Mouse (Mus musculus) megakaryocyte, adult 5-6 weeks (primary cell): ENCODE results near the gene Olfr432. TPM values are rescaled to one million over a fixed set of nuclear protein-coding genes. Genes with fewer than 3 reads are reported as not detected.

Experiments
- ATAC-seq: 2 replicates; pipeline ENCODE4 v1.8.0; 2016; ENCODE audit warnings: mild to moderate bottlenecking, inconsistent platforms; ENCODE audit not compliant: poor library complexity, severe bottlenecking
- total RNA-seq, 2 experiments: library from RNA; stranded (forward) in 1 of 2; stranded (reverse) in 1 of 2; fragments of 153-499, 151-499 nt in 1 of 2; fragments of 221-1000, 200-1000 nt in 1 of 2; gene quantifications; 2 replicates each; pipeline versions ENCODE4 v1.2.3 to v1.2.4; 2015 to 2017

Gene Olfr432
- total RNA-seq (2015) (0.30 and 0.71 TPM in 2 replicates), total RNA-seq (2017) (0.29 TPM in 1 of 2 replicates, not detected in the other)

DNA sequence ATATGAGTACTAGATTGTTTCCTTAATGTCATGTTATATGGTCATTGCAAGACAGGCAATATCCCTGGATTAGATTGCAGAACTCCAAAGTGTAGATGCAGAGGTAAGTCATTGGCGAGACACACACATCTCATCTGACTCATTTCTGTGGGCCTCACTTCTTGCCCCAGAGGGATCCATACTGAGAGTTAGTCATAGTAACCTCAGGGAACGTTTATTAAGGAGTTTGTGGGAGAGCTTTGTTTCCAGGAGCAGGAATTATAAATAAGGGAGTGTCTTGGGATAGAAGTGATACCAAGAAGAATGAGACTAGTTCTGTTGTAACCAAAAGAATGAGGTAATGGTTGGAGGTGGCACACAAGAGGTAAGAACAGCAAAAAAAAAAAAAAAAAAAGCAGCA, at the start of gene Olfr432:
Gene Olfr432, plus strand, starts transcription at position 313 of the 400 bp plus-strand sequence.
- no peak for ATAC-seq

GRCm38 (mm10) chr1:174004352-174005109, 44.5 kb upstream of the Olfr432 start:
- ATAC-seq: peak; percentile 93

- peak; percentile 45 for ATAC-seq
Observed at GRCm38 (mm10) chr1:174007050-174007449, 42.0 kb upstream of the Olfr432 start.

GRCm38 (mm10) chr1:174031698-174032097, 17.3 kb upstream of the Olfr432 start, which contains the start of gene Ifi205:
Gene Ifi205, minus strand, starts transcription at chr1:174031810.
- ATAC-seq: peak; percentile 73

- no peak for ATAC-seq
Observed at GRCm38 (mm10) chr1:174035841-174036240, 13.2 kb upstream of the Olfr432 start.

DNA sequence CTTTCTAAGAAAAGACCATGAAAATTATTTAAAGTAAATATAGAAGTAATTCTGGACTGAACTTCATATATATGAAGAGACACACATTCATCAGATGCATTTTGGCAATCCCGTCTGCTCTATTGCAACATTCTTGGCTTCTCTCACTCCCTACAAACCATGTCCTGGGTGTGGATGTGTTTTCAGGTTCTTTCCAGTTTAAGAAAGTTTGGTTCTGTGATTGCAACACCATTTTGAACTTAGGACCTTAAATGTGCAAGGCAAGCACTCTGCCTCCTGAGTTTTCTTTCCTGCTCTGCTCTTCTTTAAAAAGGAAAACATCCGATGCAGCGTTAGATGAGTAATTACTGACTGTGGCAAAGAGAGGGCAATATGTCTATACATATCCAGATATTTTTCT, 10.5 kb upstream of the Olfr432 start:
- ATAC-seq: peak; percentile 17; the same call in 1 of the 2 replicates

DNA sequence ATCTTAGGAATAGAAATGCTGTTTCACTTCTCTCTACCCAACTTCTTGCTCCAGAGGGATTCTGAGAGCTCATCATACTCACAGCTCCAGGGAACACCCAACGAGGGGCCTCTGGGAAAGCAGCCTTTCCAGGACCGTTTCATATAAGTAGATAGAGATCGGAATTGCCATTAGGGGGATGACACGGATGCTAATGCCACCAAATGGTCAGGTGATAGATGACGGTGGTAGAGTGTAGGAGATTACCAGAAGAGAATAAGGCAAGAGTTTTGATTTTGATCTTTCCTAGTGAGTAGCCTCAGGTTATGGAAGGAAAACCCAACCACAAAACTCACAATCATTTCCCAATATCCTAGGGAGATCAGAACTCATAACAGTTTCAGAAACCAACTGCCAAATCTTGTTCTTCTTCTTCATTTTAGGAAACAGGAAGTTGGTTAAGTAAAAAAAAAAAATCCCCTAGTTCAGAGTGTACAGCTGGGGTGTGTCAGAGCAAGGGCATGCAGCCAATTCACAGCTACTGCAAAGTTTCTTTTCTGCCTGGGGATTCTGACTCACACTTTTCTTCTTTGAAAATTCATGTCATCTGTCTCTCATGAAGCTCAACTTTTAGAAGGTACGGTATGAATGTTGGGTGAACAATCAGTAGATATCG, 8.4 kb upstream of the Olfr432 start, which contains the start of gene Olfr433:
Gene Olfr433, plus strand, starts transcription at position 183 of the 655 bp plus-strand sequence.
- ATAC-seq: peak; percentile 70

GRCm38 (mm10) chr1:174042091-174042884, 6.7 kb upstream of the Olfr432 start:
- ATAC-seq: peak; percentile 64

- ATAC-seq: no peak
Observed at GRCm38 (mm10) chr1:174044431-174044830, 4.6 kb upstream of the Olfr432 start.

GRCm38 (mm10) chr1:174048227-174048626, 778 bp upstream of the Olfr432 start:
- ATAC-seq: peak; percentile 75

DNA sequence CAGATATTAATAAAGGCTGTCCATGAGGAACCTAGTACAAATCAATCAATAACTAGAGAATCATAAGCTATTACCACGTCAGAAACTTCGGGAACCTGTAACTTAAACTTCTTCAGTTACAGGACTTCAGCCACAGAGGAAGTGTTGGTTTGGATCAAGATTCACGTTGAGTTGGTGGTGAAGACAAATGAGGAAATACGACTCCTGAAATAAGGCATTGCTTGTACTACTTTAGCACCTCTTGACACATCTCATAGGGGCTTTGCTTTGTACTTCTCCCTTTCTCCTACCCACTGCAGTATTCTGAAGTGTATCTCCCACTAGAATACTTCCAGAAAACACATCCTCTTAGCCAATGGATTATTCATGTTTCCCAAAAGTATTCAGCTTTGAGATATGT, 352 bp downstream of the Olfr432 start:
- ATAC-seq: peak; percentile 74

- no peak for ATAC-seq
Observed at GRCm38 (mm10) chr1:174050532-174050931, 1.5 kb downstream of the Olfr432 start.

DNA sequence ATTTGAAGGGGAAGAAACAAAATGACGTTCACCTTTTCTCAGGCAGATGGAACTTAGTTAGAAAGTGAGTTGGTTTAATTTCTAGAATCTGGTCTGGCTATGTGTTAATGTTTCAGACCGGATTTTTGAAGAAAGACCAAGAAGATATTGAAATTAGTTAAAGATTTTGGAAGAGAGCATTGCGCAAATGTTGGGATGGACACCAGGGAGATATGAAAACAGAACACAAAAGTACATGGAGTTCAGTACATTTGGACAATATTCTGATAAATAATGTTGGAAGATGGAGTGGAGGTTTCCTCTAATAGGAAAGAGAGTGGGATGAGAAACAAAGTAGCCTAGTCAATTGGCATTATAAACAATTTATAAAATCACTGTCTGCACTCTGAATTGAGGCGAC, 2.5 kb downstream of the Olfr432 start:
- ATAC-seq: no peak

- peak; percentile 54 for ATAC-seq
Observed at GRCm38 (mm10) chr1:174051931-174052536, 3.0 kb downstream of the Olfr432 start.

- peak; percentile 10 for ATAC-seq
Observed at GRCm38 (mm10) chr1:174052981-174053380, 4.0 kb downstream of the Olfr432 start.

GRCm38 (mm10) chr1:174055248-174055647, 6.2 kb downstream of the Olfr432 start:
- ATAC-seq: peak; percentile 60

GRCm38 (mm10) chr1:174066305-174066704, 17.3 kb downstream of the Olfr432 start, which contains the start of gene Olfr430:
Gene Olfr430, plus strand, starts transcription at chr1:174066605.
- ATAC-seq: peak; percentile 35; the same call in 1 of the 2 replicates

DNA sequence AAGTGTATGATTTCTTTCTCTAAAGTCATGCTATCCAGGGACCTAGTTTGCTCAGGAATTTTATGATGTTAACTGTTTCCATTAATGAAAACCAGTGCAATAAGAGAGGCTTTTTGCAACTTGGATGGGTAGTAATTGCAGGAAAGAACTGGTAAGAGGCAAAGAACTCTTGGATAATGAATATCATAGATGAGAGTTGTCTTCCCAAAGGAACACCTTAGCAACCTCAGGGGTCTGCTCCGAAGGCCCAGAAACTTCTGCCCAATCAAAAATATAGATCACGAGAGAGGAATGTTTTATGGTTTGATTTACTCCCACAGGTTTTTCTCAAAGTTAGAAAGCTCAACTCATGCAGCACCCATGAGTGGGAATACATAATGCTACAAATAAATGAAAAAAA, 35.0 kb downstream of the Olfr432 start, which contains the start of gene Olfr429:
Gene Olfr429, plus strand, starts transcription at position 301 of the 400 bp plus-strand sequence.
- ATAC-seq: no peak

DNA sequence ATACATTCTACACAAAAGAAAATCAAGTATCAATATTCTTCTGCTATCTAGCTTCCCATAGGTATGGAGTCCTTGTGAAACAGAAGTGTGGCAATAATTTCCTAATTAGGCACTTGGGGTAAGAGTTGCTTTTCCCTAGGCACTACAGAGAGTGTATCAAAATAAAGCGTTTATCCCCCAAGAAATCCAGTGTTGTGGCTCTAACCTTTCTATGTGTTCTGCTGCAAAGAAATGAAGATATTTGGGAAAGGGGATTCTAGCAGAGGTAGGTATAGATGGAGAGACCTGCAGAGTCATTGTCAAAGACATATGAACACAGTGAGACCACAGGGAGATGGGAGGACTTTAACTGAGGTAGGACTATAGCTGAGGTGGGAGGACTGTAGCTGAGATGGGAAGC, 47.6 kb downstream of the Olfr432 start, which contains the start of gene Olfr427:
Gene Olfr427, plus strand, starts transcription at position 301 of the 400 bp plus-strand sequence.
- no peak for ATAC-seq

DNA sequence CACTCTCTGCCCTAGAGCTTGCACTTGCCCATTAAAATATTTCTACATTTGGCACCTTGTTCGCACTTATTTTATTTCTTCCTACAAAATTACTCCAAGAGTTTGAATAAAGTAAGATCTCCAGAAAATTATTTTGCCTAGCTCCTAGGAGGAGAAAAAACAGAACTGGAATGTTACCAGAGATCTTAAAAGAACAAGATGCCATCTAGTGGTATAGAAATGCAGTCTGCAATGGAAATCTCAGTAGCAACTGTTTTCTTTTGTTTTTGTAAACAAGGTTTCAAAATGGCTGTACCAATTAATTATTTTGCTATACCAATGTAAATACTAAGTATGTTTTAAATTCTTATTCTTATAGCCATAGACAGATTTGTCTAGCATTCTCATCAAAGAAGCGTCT, 54.7 kb downstream of the Olfr432 start:
- ATAC-seq: peak; percentile 53
